Mouse (Mus musculus): ENCODE measurements around the gene Gys2.

- TF ChIP-seq POLR2A (IDR thresholded peaks at IDR 0.05; ENCODE audit: borderline replicate concordance, control insufficient read depth, low read depth, low read length) (no peak), CTCF (IDR thresholded peaks at IDR 0.05; ENCODE audit: control insufficient read depth, insufficient read depth, low read length) (no peak)
Observed at GRCm38 (mm10) chr6:142508663-142509062, 35.8 kb upstream of the Gys2 start.

Data from bone marrow, adult 2 months (tissue).